Mouse (Mus musculus) myocyte (in vitro differentiated cells): ENCODE data around the gene Mns1. TPM values are rescaled to one million over a fixed set of nuclear protein-coding genes. Genes with fewer than 3 reads are reported as not detected.

Experiments
- H3K27me3 ChIP-seq: one replicate; pipeline ENCODE4 v1.6.1; 2011; ENCODE audit not compliant: control insufficient read depth, insufficient read depth, insufficient read length
- H3K36me3 ChIP-seq: one replicate; pipeline ENCODE4 v1.6.1; 2011; ENCODE audit not compliant: control insufficient read depth, insufficient read depth
- H3K4me2 ChIP-seq: one replicate; pipeline ENCODE4 v1.6.1; 2011; ENCODE audit warnings: low read depth, control low read depth
- H3K4me3 ChIP-seq: one replicate; pipeline ENCODE4 v1.5.1; 2011; ENCODE audit warnings: mild to moderate bottlenecking, control low read depth, moderate library complexity
- H3K79me2 ChIP-seq: one replicate; pipeline ENCODE4 v1.6.1; 2011; ENCODE audit not compliant: control insufficient read depth, insufficient read depth
- H3ac ChIP-seq: one replicate; pipeline ENCODE4 v1.6.1; 2011; ENCODE audit not compliant: control insufficient read depth, insufficient read length
- CEBPB ChIP-seq: IDR thresholded peaks from 2 replicates; pipeline ENCODE4 v1.6.1; 2011; ENCODE audit warnings: mild to moderate bottlenecking, moderate library complexity; ENCODE audit not compliant: poor library complexity, insufficient read depth, severe bottlenecking
- E2F4 ChIP-seq: IDR thresholded peaks from one replicate; pipeline ENCODE4 v1.6.1; 2011; ENCODE audit warnings: mild to moderate bottlenecking, control low read depth, moderate library complexity; ENCODE audit not compliant: insufficient read depth
- MAX ChIP-seq: IDR thresholded peaks from one replicate; pipeline ENCODE4 v1.6.1; 2011; ENCODE audit warnings: low read depth, mild to moderate bottlenecking, control low read depth
- MYOD1 ChIP-seq, 3 experiments: IDR thresholded peaks; one replicate each; pipeline ENCODE4 v1.6.1; 2011; ENCODE audit warnings: control low read depth in 2 of 3, low read depth in 2 of 3, mild to moderate bottlenecking in 2 of 3, moderate library complexity in 1 of 3; ENCODE audit not compliant: insufficient read length in 2 of 3, control insufficient read depth in 1 of 3
- MYOG ChIP-seq, 3 experiments: IDR thresholded peaks; one replicate each; pipeline ENCODE4 v1.6.1; 2011; ENCODE audit warnings: control low read depth in 2 of 3, low read depth in 2 of 3, mild to moderate bottlenecking in 2 of 3; ENCODE audit not compliant: insufficient read length in 2 of 3, control insufficient read depth in 1 of 3, insufficient read depth in 1 of 3
- POLR2A ChIP-seq: IDR thresholded peaks from one replicate; pipeline ENCODE4 v1.6.1; 2011; ENCODE audit warnings: low read depth, mild to moderate bottlenecking, control low read depth, moderate library complexity; ENCODE audit not compliant: insufficient read length
- POLR2AphosphoS2 ChIP-seq: IDR thresholded peaks from one replicate; pipeline ENCODE4 v1.6.1; 2011; ENCODE audit warnings: low read depth, control low read depth; ENCODE audit not compliant: insufficient read length
- REST ChIP-seq: IDR thresholded peaks from one replicate; pipeline ENCODE4 v1.6.1; 2011; ENCODE audit warnings: mild to moderate bottlenecking, control low read depth, moderate library complexity; ENCODE audit not compliant: insufficient read depth, insufficient read length
- SRF ChIP-seq: IDR thresholded peaks from one replicate; pipeline ENCODE4 v1.6.1; 2011; ENCODE audit warnings: low read depth; ENCODE audit not compliant: control insufficient read depth, insufficient read length
- TCF12 ChIP-seq: IDR thresholded peaks from one replicate; pipeline ENCODE4 v1.6.1; 2011; ENCODE audit warnings: mild to moderate bottlenecking, control low read depth; ENCODE audit not compliant: poor library complexity, insufficient read depth, severe bottlenecking
- TCF3 ChIP-seq: IDR thresholded peaks from one replicate; pipeline ENCODE4 v1.6.1; 2011; ENCODE audit warnings: low read depth, control low read depth; ENCODE audit not compliant: insufficient read length
- USF1 ChIP-seq: IDR thresholded peaks from one replicate; pipeline ENCODE4 v1.6.1; 2011; ENCODE audit warnings: low read depth, mild to moderate bottlenecking, control low read depth, moderate library complexity
- polyA plus RNA-seq: library from polyadenylated mRNA; unstranded; fragments of >200 nt; fragmentation: generic; extraction: Trizol; gene quantifications from one replicate; pipeline ENCODE4 v1.2.1, GENCODE M21; 2012; ENCODE audit warnings: missing spikeins

The Mns1 gene
- polyA plus RNA-seq: 0.62 TPM

DNA sequence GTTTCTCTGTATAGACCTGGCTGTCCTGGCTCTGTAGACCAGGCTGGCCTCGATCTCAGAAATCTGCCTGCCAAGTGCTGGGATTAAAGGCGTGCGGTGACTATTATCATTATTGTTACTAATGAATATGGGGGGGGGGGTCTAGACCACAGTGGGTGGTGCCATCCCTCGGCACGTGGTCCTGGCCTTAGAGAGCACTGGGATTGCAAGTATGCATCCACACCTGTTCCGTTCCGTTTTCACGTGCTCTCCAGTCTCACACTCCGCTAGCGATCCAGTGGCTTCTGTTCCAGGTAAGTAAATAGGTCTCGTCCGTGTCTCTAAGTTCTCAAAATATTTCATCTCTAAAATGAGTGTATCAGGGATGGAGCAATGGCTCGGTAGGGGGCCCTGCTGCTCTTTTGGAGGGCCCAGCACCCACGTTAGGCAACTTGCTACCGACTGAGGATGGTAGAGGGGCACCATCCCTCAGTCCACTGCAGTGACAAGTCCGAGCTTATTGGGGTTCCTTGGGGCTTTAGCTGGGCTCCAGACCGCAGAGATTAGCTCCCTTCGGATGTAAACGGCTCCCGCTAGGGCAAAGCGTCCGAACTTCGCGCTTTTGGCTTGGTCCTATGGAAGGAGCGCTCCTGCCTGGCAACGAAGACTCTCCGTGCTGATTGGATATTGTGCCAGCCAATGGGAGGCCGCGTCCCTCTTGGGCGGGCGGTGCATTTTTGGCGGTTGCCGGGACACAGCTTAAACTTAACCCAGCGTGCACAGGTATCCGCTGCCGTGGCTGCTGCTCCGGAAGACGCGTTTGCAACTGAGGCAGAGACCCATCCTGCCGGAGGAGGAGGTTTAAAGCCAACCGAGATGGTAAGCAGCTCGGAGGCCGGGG lies at the start of gene Mns1:
Mns1 (plus strand) TSS at position 190 of the 880 bp plus-strand sequence.
- Histone ChIP-seq H3K4me2 (peak within 1 kb of the TSS; percentile 95), H3K27me3 (no peaks in the 10 kb centered on the region), H3ac (no peak within 1 kb of the TSS), H3K4me3 (peak within 1 kb of the TSS; percentile 29), H3K79me2 (no peaks in the 10 kb centered on the region), H3K36me3 (no peaks in the 10 kb centered on the region)
- TF ChIP-seq TCF3: no peak
- no peak for TF ChIP-seq MYOD1 (IDR thresholded peaks at IDR 0.05; ENCODE audit: control insufficient read depth in 1 of 3, insufficient read length in 2 of 3, low read depth in 2 of 3)
- no peak for TF ChIP-seq MAX
- TF ChIP-seq TCF12: no peak
- TF ChIP-seq USF1: no peak
- peak; percentile 90 for TF ChIP-seq E2F4
- peak; percentile 44 for TF ChIP-seq POLR2A
- peak; percentile 39 for TF ChIP-seq SRF

DNA sequence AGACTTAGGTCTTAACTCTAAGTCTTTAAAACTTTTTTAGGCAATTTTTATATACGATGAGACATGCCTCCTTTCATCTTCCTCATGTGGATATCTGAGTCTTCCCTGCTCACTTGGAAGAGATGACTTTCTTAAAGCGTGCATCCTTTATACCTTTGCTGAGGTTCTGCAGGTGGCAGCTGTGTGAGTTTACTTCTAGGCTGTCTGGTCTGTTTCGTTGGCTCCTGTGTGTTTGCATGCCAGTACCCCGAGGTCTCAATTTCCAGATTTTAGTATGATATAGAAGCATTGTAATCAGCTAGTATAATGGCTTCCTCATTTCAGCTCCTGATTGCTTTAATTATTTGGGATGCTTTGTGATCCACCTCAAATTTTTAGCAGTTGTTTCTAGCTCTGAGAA lies 48.9 kb upstream of the Mns1 start:
- Histone ChIP-seq H3K27me3 (no peaks in the 10 kb centered on the region), H3K4me2 (no peak overlapping the region), H3ac (no peak overlapping the region), H3K4me3 (no peak overlapping the region), H3K36me3 (no peaks in the 10 kb centered on the region), H3K79me2 (no peaks in the 10 kb centered on the region)
- TF ChIP-seq MYOD1 (IDR thresholded peaks at IDR 0.05; ENCODE audit: control insufficient read depth in 1 of 3, insufficient read length in 2 of 3, low read depth in 2 of 3) (no peak), REST (no peak), MAX (no peak), E2F4 (no peak), CEBPB (no peak), SRF (no peak), POLR2AphosphoS2 (no peak), TCF3 (no peak), MYOG (IDR thresholded peaks at IDR 0.05; ENCODE audit: control insufficient read depth in 1 of 3, insufficient read depth in 1 of 3, insufficient read length in 2 of 3, low read depth in 2 of 3) (no peak), POLR2A (no peak), USF1 (no peak), TCF12 (no peak)

DNA sequence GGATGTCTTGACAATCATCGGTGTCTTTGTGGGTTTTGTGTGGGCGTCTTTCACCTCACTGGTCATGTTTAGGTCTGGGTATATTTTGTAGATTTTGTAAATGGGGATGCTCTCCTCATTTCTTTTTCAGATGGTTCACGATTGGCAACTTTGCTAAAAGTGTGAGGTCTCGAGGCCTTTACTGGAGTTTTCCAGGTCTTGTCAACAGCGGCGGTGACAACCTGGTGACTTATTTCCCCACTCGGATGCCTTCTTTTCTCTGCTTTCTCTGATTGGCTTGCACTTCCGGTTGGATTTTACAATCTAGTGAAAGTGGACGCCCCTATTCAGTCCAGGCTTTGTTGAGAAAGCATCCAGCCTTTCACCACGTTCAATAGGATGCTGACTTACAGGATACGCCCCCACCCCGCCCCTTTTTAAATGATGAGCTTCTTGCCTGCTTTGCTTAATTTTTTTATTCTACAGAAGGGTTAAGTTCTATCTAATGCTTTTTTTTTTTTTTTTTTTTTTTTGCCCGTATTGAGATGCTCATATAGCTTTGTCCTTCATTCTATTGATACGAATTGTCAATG lies 48.3 kb upstream of the Mns1 start:
- H3K36me3 ChIP-seq: no peaks in the 10 kb centered on the region
- H3K4me2 ChIP-seq: no peak overlapping the region
- no peaks in the 10 kb centered on the region for H3K27me3 ChIP-seq
- no peak overlapping the region for H3K4me3 ChIP-seq
- H3ac ChIP-seq: no peak overlapping the region
- no peak for TF ChIP-seq POLR2A
- no peak for TF ChIP-seq TCF12
- TF ChIP-seq TCF3: no peak
- TF ChIP-seq USF1: no peak
- no peak for TF ChIP-seq REST
- TF ChIP-seq CEBPB: no peak
- TF ChIP-seq E2F4: no peak
- TF ChIP-seq POLR2AphosphoS2: no peak
- TF ChIP-seq MYOG (IDR thresholded peaks at IDR 0.05; ENCODE audit: control insufficient read depth in 1 of 3, insufficient read depth in 1 of 3, insufficient read length in 2 of 3, low read depth in 2 of 3): no peak
- no peak for TF ChIP-seq MAX
- TF ChIP-seq SRF: no peak
- TF ChIP-seq MYOD1 (IDR thresholded peaks at IDR 0.05; ENCODE audit: control insufficient read depth in 1 of 3, insufficient read length in 2 of 3, low read depth in 2 of 3): no peak
- no peaks in the 10 kb centered on the region for H3K79me2 ChIP-seq

DNA sequence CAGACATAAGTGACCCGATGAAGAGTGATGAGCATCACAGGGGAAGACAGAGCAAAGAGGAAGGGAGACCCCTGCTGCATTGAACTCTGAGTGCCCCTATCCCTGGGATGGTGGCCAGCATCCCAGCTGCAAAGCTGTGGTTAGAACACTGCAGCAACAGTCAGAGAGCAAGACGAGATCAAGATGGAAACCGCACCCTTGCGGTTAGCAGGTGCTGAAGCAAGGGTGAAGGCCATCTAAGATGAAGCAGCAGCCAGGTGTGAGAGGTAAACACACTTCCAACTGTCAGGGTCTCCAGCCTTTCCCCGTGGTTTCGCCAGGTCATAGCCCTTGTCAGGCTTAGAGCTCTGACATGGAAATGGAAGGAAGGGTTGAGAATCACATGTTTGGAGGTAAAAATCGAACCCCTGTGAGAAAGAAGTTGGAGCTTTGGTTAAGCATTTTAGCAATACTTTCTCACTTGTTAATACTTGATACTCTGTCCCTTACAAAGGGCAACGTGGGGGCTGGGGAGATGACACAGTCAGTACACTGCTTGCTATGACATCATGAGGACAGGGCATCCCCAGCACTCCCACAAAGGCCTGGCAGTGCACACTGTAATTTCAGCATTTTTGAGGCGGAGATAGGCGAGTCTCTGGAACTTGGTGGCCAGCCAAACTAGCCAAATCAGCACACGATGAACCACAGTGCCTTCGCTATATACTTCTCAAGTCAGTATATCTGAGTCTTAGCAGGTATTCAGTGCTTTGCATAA lies 47.3 kb upstream of the Mns1 start:
- Histone ChIP-seq H3K4me2 (no peak overlapping the region), H3ac (no peak overlapping the region)
- no peak for TF ChIP-seq USF1
- TF ChIP-seq TCF3: no peak
- no peak for TF ChIP-seq CEBPB
- TF ChIP-seq MAX: no peak
- no peak for TF ChIP-seq MYOD1 (IDR thresholded peaks at IDR 0.05; ENCODE audit: control insufficient read depth in 1 of 3, insufficient read length in 2 of 3, low read depth in 2 of 3)
- TF ChIP-seq TCF12: no peak
- no peak for TF ChIP-seq SRF
- TF ChIP-seq E2F4: no peak
- TF ChIP-seq POLR2AphosphoS2: no peak
- TF ChIP-seq REST: no peak
- no peak for TF ChIP-seq POLR2A
- TF ChIP-seq MYOG (IDR thresholded peaks at IDR 0.05; ENCODE audit: control insufficient read depth in 1 of 3, insufficient read depth in 1 of 3, insufficient read length in 2 of 3, low read depth in 2 of 3): no peak

More for the DNA sequence above, 47.3 kb upstream of the Mns1 start:
- Histone ChIP-seq H3K4me3 (no peak overlapping the region), H3K79me2 (no peaks in the 10 kb centered on the region), H3K36me3 (no peaks in the 10 kb centered on the region), H3K27me3 (no peaks in the 10 kb centered on the region)
